Mouse (Mus musculus): ENCODE measurements at regions not wholly inside any gene's neighbourhood (a gene's known extent, or its start where the extent isn't known, plus 50 kb on each side); places are given as distances from the start of the nearest gene placed in this dataset.

- no peak for TF ChIP-seq POLR2A (IDR thresholded peaks at IDR 0.05; ENCODE audit: low read depth, low read length)
- TF ChIP-seq CTCF (conservative IDR thresholded peaks at IDR 0.05; ENCODE audit: insufficient read depth, insufficient read length, low read depth, low read length): no peak
These were observed 159.9 kb upstream of the Fat3 start for GRCm38 (mm10) chr9:16660940-16661339.
